Mouse (Mus musculus) MEL (cell line): ENCODE data around the gene Cbarp.

Experiments used
- CHD1 ChIP-seq: IDR thresholded peaks from 2 replicates; pipeline ENCODE4 v1.6.1; 2012; ENCODE audit warnings: low read depth, mild to moderate bottlenecking, inconsistent platforms, low read length, improper control_type of control experiment
- CHD2 ChIP-seq: IDR thresholded peaks from 2 replicates; pipeline ENCODE4 v1.6.1; 2011; ENCODE audit warnings: low read length, improper control_type of control experiment
- CTCF ChIP-seq, 3 experiments: IDR thresholded peaks in 2 of 3; conservative IDR thresholded peaks in 1 of 3; 2 replicates each; pipeline ENCODE4 v1.5.1; 2011 to 2012; ENCODE audit warnings: low read length in 3 of 3, low read depth in 2 of 3, mild to moderate bottlenecking in 2 of 3, improper control_type of control experiment in 1 of 3, inconsistent platforms in 1 of 3, mixed read lengths in 1 of 3, moderate library complexity in 1 of 3; ENCODE audit not compliant: control insufficient read depth in 1 of 3, insufficient read depth in 1 of 3, poor library complexity in 1 of 3, severe bottlenecking in 1 of 3
- ETS1 ChIP-seq: IDR thresholded peaks from 2 replicates; pipeline ENCODE4 v1.6.1; 2012; ENCODE audit warnings: low read depth, mild to moderate bottlenecking, inconsistent platforms, low read length, improper control_type of control experiment, moderate library complexity
- GATA1 ChIP-seq: IDR thresholded peaks from 2 replicates; pipeline ENCODE4 v1.6.1; 2011; ENCODE audit warnings: low read depth, low read length, improper control_type of control experiment
- JUND ChIP-seq: IDR thresholded peaks from 2 replicates; pipeline ENCODE4 v1.6.1; 2011; ENCODE audit warnings: low read depth, mild to moderate bottlenecking, improper control_type of control experiment, low read length
- NRF1 ChIP-seq: IDR thresholded peaks from 2 replicates; pipeline ENCODE4 v1.6.1; 2014; ENCODE audit warnings: low read depth, mild to moderate bottlenecking, inconsistent platforms, low read length, improper control_type of control experiment, moderate library complexity; ENCODE audit not compliant: poor library complexity, insufficient read depth, severe bottlenecking
- POLR2A ChIP-seq, 2 experiments: IDR thresholded peaks; 2 replicates each; pipeline ENCODE4 v1.6.1; 2011 to 2012; ENCODE audit warnings: low read length in 2 of 2, mild to moderate bottlenecking in 2 of 2, control low read depth in 1 of 2, improper control_type of control experiment in 1 of 2, low read depth in 1 of 2, moderate library complexity in 1 of 2; ENCODE audit not compliant: control insufficient read depth in 1 of 2, insufficient read depth in 1 of 2, poor library complexity in 1 of 2
- TAL1 ChIP-seq: IDR thresholded peaks from 2 replicates; pipeline ENCODE4 v1.6.1; 2012; ENCODE audit warnings: mild to moderate bottlenecking, inconsistent platforms, low read length, moderate library complexity, mixed read lengths
- TBP ChIP-seq: IDR thresholded peaks from 2 replicates; pipeline ENCODE4 v1.8.0; 2011; ENCODE audit warnings: low read depth, low read length, improper control_type of control experiment
- UBTF ChIP-seq: IDR thresholded peaks from 2 replicates; pipeline ENCODE4 v1.6.1; 2012; ENCODE audit warnings: low read depth, mild to moderate bottlenecking, inconsistent platforms, low read length, improper control_type of control experiment, moderate library complexity, borderline replicate concordance; ENCODE audit not compliant: insufficient read depth
- USF1 ChIP-seq: IDR thresholded peaks from 2 replicates; pipeline ENCODE4 v1.6.1; 2014; ENCODE audit warnings: low read depth, mild to moderate bottlenecking, inconsistent platforms, low read length, improper control_type of control experiment, moderate library complexity

GRCm38 (mm10) chr10:80105460-80105859, 35.2 kb downstream of the Cbarp start, which contains the start of gene Sbno2:
- TF ChIP-seq ETS1 (no peak), POLR2A (IDR thresholded peaks at IDR 0.05; ENCODE audit: control insufficient read depth in 1 of 2, insufficient read depth in 1 of 2, low read depth in 1 of 2, low read length in 2 of 2, poor library complexity in 1 of 2) (no peak), TAL1 (no peak), JUND (no peak), NRF1 (no peak), GATA1 (no peak), CTCF (IDR thresholded peaks at IDR 0.05 in 2 of 3, conservative IDR thresholded peaks at IDR 0.05 in 1 of 3; ENCODE audit: control insufficient read depth in 1 of 3, insufficient read depth in 1 of 3, low read depth in 2 of 3, low read length in 3 of 3, poor library complexity in 1 of 3, severe bottlenecking in 1 of 3) (no peak), UBTF (no peak), CHD2 (no peak), TBP (no peak), CHD1 (no peak), USF1 (no peak)
